Mouse (Mus musculus) heart, postnatal 36 days (tissue): ENCODE measurements around the gene AU021092. TPM values are rescaled to one million over a fixed set of nuclear protein-coding genes. Genes with fewer than 3 reads are reported as not detected.

Experiments used
- microRNA-seq, 2 experiments: library from miRNA; unstranded; fragments of <30 nt; microRNA quantifications; one replicate each; pipeline ENCODE4 v1.2.0; 2021; ENCODE audit warnings: borderline number of aligned reads in 2 of 2
- total RNA-seq, 2 experiments: library from RNA; stranded (reverse); gene quantifications; 2 replicates each; pipeline ENCODE4 v1.2.3; 2021

Gene AU021092
- total RNA-seq, 2 experiments from 2014 or later, result 22.9 to 23.6 TPM

Small RNA genes lying within 50 kb of the gene (microRNA-seq; reads per million reads assigned to microRNA genes)
- gene Gm23689, result 0 reads per million in 2 experiments
- 0 reads per million in 2 experiments for gene Gm26095
- 0 reads per million in 2 experiments for gene Mir6364

Other genes starting within 250 kb of the AU021092 start
- not detected for gene Sept12, start 224.4 kb downstream of the AU021092 start, total RNA-seq
- not detected for gene Smim22, start 215.0 kb downstream of the AU021092 start, total RNA-seq
- gene Rogdi, start 208.7 kb downstream of the AU021092 start, total RNA-seq, result 10 to 100 TPM; 16.2 to 19.7 TPM
- 10 to 100 TPM; 43.8 to 46.0 TPM for gene Glyr1, start 172.4 kb downstream of the AU021092 start, total RNA-seq
- 10 to 100 TPM; 26.4 to 28.5 TPM for gene Ubn1, start 172.2 kb downstream of the AU021092 start, total RNA-seq
- gene Ppl, start 89.9 kb downstream of the AU021092 start, total RNA-seq, result 1 to 10 TPM; 4.9 to 6.7 TPM
- under 1 TPM; 0.51 to 0.78 TPM for gene Sec14l5, start 75.2 kb downstream of the AU021092 start, total RNA-seq
- gene Nagpa, start 18.3 kb downstream of the AU021092 start, total RNA-seq, result 10 to 100 TPM; 13.4 to 14.5 TPM
- 10 to 100 TPM; 13.8 to 14.7 TPM for gene Alg1, start 11.3 kb upstream of the AU021092 start, total RNA-seq
- 1 to 10 TPM; 8.5 to 9.0 TPM for gene Eef2kmt, start 33.7 kb upstream of the AU021092 start, total RNA-seq